Mouse (Mus musculus): ENCODE data around the gene Gaa. TPM values are rescaled to one million over a fixed set of nuclear protein-coding genes. Genes with fewer than 3 reads are reported as not detected.
"Not testable (repeated sequence)": the region's sequence is repeated elsewhere in the genome, so short reads cannot be mapped to it uniquely, and the experiment has no call there.

The Gaa gene
- total RNA-seq, 2 experiments from 2014 or later: 79.1 to 81.6 TPM

- DNase-seq: peak; percentile 53
- intact Hi-C loops (cut with DNase I; ENCODE audit: low total_unique reads): loop anchor here (5.0 kb wide), 1 partner anchor 42 kb away; no protein-coding TSS in a partner anchor
These were observed 18.7 kb upstream of the Gaa start for GRCm38 (mm10) chr11:119249011-119249410.

GRCm38 (mm10) chr11:119250998-119251397 lies 16.7 kb upstream of the Gaa start:
- no peak for DNase-seq
- intact Hi-C loops (cut with DNase I; ENCODE audit: low total_unique reads): no loop called here

- peak; percentile 48 for DNase-seq
- intact Hi-C loops (cut with DNase I; ENCODE audit: low total_unique reads): no loop called here
These were observed 14.7 kb upstream of the Gaa start for GRCm38 (mm10) chr11:119252854-119253541.

- intact Hi-C loops (cut with DNase I; ENCODE audit: low total_unique reads); DNase-seq: not testable (repeated sequence)
These were observed 11.1 kb upstream of the Gaa start for GRCm38 (mm10) chr11:119256557-119256956.

- no peak for DNase-seq
- intact Hi-C loops (cut with DNase I; ENCODE audit: low total_unique reads): no loop called here
These were observed 9.5 kb upstream of the Gaa start for GRCm38 (mm10) chr11:119258216-119258571.

- peak; percentile 63 for DNase-seq
- intact Hi-C loops (cut with DNase I; ENCODE audit: low total_unique reads): no loop called here
These were observed 8.9 kb upstream of the Gaa start for GRCm38 (mm10) chr11:119258572-119259322.

- intact Hi-C loops (cut with DNase I; ENCODE audit: low total_unique reads): no loop called here
- DNase-seq: no peak
These were observed 7.7 kb upstream of the Gaa start for GRCm38 (mm10) chr11:119259977-119260376.

GRCm38 (mm10) chr11:119264413-119264812 lies 3.3 kb upstream of the Gaa start:
- no peak for DNase-seq
- intact Hi-C loops (cut with DNase I; ENCODE audit: low total_unique reads): no loop called here

GRCm38 (mm10) chr11:119265811-119266210 lies 1.9 kb upstream of the Gaa start:
- intact Hi-C loops (cut with DNase I; ENCODE audit: low total_unique reads): no loop called here
- DNase-seq: no peak

- DNase-seq: no peak
- intact Hi-C loops (cut with DNase I; ENCODE audit: low total_unique reads): no loop called here
These were observed 429 bp upstream of the Gaa start for GRCm38 (mm10) chr11:119267241-119267674.

- intact Hi-C loops (cut with DNase I; ENCODE audit: low total_unique reads): no loop called here
- no peak for DNase-seq
These were observed 989 bp downstream of the Gaa start for GRCm38 (mm10) chr11:119268557-119269195.

GRCm38 (mm10) chr11:119272492-119272891 lies 4.8 kb downstream of the Gaa start:
- DNase-seq; intact Hi-C loops (cut with DNase I; ENCODE audit: low total_unique reads): not testable (repeated sequence)

- intact Hi-C loops (cut with DNase I; ENCODE audit: low total_unique reads): no loop called here
- no peak for DNase-seq
These were observed 5.7 kb downstream of the Gaa start for GRCm38 (mm10) chr11:119273186-119273930.

- DNase-seq: no peak
- intact Hi-C loops (cut with DNase I; ENCODE audit: low total_unique reads): no loop called here
These were observed 13.3 kb downstream of the Gaa start for GRCm38 (mm10) chr11:119281030-119281429.

- DNase-seq: peak; percentile 31
- intact Hi-C loops (cut with DNase I; ENCODE audit: low total_unique reads): no loop called here
These were observed 18.3 kb downstream of the Gaa start for GRCm38 (mm10) chr11:119285791-119286527.

GRCm38 (mm10) chr11:119287207-119287992 lies 19.7 kb downstream of the Gaa start:
- no peak for DNase-seq

GRCm38 (mm10) chr11:119292861-119293260 lies 25.2 kb downstream of the Gaa start:
- DNase-seq; intact Hi-C loops (cut with DNase I; ENCODE audit: low total_unique reads): not testable (repeated sequence)

More at GRCm38 (mm10) chr11:119287207-119287992, 19.7 kb downstream of the Gaa start:
- intact Hi-C loops (cut with DNase I; ENCODE audit: low total_unique reads): no loop called here

- no peak for DNase-seq
- intact Hi-C loops (cut with DNase I; ENCODE audit: low total_unique reads): no loop called here
These were observed 30.3 kb downstream of the Gaa start for GRCm38 (mm10) chr11:119297996-119298395.
